Mouse (Mus musculus): ENCODE data around the gene Mfap1a. TPM values are rescaled to one million over a fixed set of nuclear protein-coding genes. Genes with fewer than 3 reads are reported as not detected.
A peak's percentile ranks its signal among the peaks of the same experiment; 100 is the strongest.
"Not testable (repeated sequence)": the region's sequence is repeated elsewhere in the genome, so short reads cannot be mapped to it uniquely, and the experiment has no call there.

Mfap1a gene
- total RNA-seq (2012; rRNA removed) = 20.6 and 27.8 TPM in 2 replicates

DNA sequence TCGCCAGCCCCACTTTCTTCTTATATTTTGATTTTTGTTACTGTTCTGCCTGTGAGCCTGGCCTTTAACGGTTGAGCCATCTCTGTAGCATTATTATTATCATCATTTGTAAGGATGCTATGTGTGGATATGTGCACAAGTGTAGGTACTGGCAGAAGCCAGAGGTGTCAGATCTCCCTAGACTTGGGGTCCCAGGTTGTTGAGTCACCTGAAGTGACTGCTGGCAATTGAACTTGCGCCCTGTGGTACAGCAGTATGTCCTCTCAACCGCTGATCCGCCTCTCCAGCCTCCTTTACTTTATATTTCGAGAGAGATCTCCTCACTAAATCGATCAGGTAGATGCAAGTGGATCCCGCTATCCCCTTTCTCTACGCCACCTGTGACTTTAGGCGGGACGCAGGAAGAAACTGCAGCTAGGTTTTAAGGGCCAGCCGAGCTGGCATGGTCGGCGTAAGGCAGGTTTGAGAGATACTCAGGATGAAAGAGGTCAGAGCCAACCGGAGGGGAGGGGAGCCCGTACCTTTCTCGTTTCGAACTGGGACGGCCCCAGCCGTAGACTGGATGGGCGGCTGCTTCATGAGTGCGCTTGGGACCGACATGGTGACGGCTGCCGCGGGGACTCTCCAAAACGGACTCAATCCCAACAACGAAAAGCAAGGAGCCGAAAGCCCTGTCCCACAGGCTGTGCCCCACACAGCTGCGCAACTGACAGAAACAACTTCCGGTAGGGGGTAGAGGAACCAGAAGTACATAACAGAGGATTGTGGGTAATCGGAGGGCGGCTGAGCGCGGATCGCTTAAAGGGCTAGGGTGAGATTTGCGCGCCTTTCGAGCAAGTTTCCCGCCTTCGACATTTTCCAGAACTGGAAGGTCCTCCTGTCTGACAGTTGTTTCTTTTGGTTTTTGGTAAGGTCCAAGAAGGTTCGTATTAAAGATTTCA lies at the start of gene Mfap1a, which contains the start of gene Wdr76:
TSS of gene Mfap1a (minus strand) at position 724 of the 941 bp plus-strand sequence.
TSS of gene Wdr76 (plus strand) at position 782 of the 941 bp plus-strand sequence.
- H3K36me3 ChIP-seq (ENCODE audit: control insufficient read depth, insufficient read depth, low read length, poor library complexity, severe bottlenecking); H3K9me3 ChIP-seq (ENCODE audit: control insufficient read depth, insufficient read depth, low read depth, low read length); in situ Hi-C loops (cut with MboI; ENCODE audit: low sequenced_read_pairs in 2 of 2, unreplicated experiment in 2 of 2); H3K4me1 ChIP-seq (ENCODE audit: control insufficient read depth in 2 of 2, insufficient read depth in 2 of 2, low read length in 2 of 2, poor library complexity in 1 of 2): not testable (repeated sequence)
- Histone ChIP-seq H3K4me3 (ENCODE audit: insufficient read depth in 1 of 2, low read depth in 1 of 2, low read length in 2 of 2, poor library complexity in 1 of 2, severe bottlenecking in 1 of 2) (peak within 1 kb of the TSS; percentile 84 to 99), H3K27ac (ENCODE audit: insufficient read depth, low read depth, low read length, poor library complexity, severe bottlenecking) (peak within 1 kb of the TSS; percentile 82), H3K9ac (ENCODE audit: insufficient read depth, low read depth, low read length, poor library complexity, severe bottlenecking) (peak within 1 kb of the TSS; percentile 96)
- peak; percentile 68; the same call in 1 of the 2 replicates for TF ChIP-seq HCFC1 (IDR thresholded peaks at IDR 0.05; ENCODE audit: borderline replicate concordance, insufficient read depth, low read length)
- DNase-seq (ENCODE audit: low read depth, low spot score) = peak; percentile 88

- in situ Hi-C loops (cut with MboI; ENCODE audit: low sequenced_read_pairs in 2 of 2, unreplicated experiment in 2 of 2) = loop anchor here in 1 of 2 experiments (25.0 kb wide), 1 partner anchor 261 kb away; the partner anchor contains the start of gene Frmd5
- TF ChIP-seq ZNF384 (IDR thresholded peaks at IDR 0.05; ENCODE audit: low read depth, low read length) (no peak), MAFK (IDR thresholded peaks at IDR 0.05; ENCODE audit: insufficient read depth, low read depth, low read length) (no peak), ZC3H11A (IDR thresholded peaks at IDR 0.05; ENCODE audit: borderline replicate concordance, low read depth, low read length) (no peak), CHD2 (IDR thresholded peaks at IDR 0.05; ENCODE audit: low read depth, low read length) (no peak), HCFC1 (IDR thresholded peaks at IDR 0.05; ENCODE audit: borderline replicate concordance, insufficient read depth, low read length) (no peak)
- Histone ChIP-seq H3K27ac (ENCODE audit: insufficient read depth, low read depth, low read length, poor library complexity, severe bottlenecking) (no peak overlapping the region), H3K9ac (ENCODE audit: insufficient read depth, low read depth, low read length, poor library complexity, severe bottlenecking) (no peak overlapping the region), H3K9me3 (ENCODE audit: control insufficient read depth, insufficient read depth, low read depth, low read length) (no peaks in the 10 kb centered on the region), H3K4me1 (ENCODE audit: control insufficient read depth in 2 of 2, insufficient read depth in 2 of 2, low read length in 2 of 2, poor library complexity in 1 of 2) (peaks cover 0 to 4% of the 10 kb centered on the region in 2 experiments; a peak in 2 of 4 replicates), H3K4me3 (ENCODE audit: insufficient read depth in 1 of 2, low read depth in 1 of 2, low read length in 2 of 2, poor library complexity in 1 of 2, severe bottlenecking in 1 of 2) (no peak overlapping the region), H3K36me3 (ENCODE audit: control insufficient read depth, insufficient read depth, low read length, poor library complexity, severe bottlenecking) (peaks cover 4% of the 10 kb centered on the region; the same call in 1 of the 2 replicates)
- DNase-seq (ENCODE audit: low read depth, low spot score) = no peak
Observed at GRCm38 (mm10) chr2:121551271-121551670, 44.8 kb upstream of the Mfap1a start.

DNA sequence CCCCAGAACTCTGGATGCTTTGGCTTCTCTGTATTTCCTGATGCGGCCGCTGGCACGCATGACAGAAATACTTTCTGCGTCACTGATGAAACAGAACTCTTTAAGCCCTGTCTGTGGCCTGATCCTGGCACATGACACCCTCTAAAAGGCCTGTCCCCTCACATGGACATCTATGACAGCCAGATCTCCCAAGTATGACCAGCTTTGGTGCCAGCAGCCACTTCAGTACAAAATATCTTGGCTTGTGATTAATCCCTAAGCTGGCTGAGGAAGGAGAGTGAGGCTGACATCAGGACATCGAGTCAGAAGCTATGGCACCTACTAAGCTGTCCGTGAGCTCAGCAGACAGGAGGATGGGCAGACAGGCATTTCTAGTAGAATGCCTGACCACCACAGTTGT lies 43.2 kb upstream of the Mfap1a start:
- no peak for DNase-seq (ENCODE audit: low read depth, low spot score)
- H3K4me1 ChIP-seq (ENCODE audit: control insufficient read depth in 2 of 2, insufficient read depth in 2 of 2, low read length in 2 of 2, poor library complexity in 1 of 2) = peaks cover 2 to 6% of the 10 kb centered on the region in 2 experiments; a peak in 2 of 4 replicates
- H3K27ac ChIP-seq (ENCODE audit: insufficient read depth, low read depth, low read length, poor library complexity, severe bottlenecking) = no peak overlapping the region
- in situ Hi-C loops (cut with MboI; ENCODE audit: low sequenced_read_pairs in 2 of 2, unreplicated experiment in 2 of 2) = loop anchor here in 1 of 2 experiments (25.0 kb wide), 1 partner anchor 263 kb away; the partner anchor contains the start of gene Frmd5
- no peak overlapping the region for H3K4me3 ChIP-seq (ENCODE audit: insufficient read depth in 1 of 2, low read depth in 1 of 2, low read length in 2 of 2, poor library complexity in 1 of 2, severe bottlenecking in 1 of 2)
- no peak overlapping the region for H3K9ac ChIP-seq (ENCODE audit: insufficient read depth, low read depth, low read length, poor library complexity, severe bottlenecking)
- H3K9me3 ChIP-seq (ENCODE audit: control insufficient read depth, insufficient read depth, low read depth, low read length) = no peaks in the 10 kb centered on the region
- peaks cover 8% of the 10 kb centered on the region; the same call in 1 of the 2 replicates for H3K36me3 ChIP-seq (ENCODE audit: control insufficient read depth, insufficient read depth, low read length, poor library complexity, severe bottlenecking)
- TF ChIP-seq ZNF384 (IDR thresholded peaks at IDR 0.05; ENCODE audit: low read depth, low read length) (no peak), HCFC1 (IDR thresholded peaks at IDR 0.05; ENCODE audit: borderline replicate concordance, insufficient read depth, low read length) (no peak)

DNA sequence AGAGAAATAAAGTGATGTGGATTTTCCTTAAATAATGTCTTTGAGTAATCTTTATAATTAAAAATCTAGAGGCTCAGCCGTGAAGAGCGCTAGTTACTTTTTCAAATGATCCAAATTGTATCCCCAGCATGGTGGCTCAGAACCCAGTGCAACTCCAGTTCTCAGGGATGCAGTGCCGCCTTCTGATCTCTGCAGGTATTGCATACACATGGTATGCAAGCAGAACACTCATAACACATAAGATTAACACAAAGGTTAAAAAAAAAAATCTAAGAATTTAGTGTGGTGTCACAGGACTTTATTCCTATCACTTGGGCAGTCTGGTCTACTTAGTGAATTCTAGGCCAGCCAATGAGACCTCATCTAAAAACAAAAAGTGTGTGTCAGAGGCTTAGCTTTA lies 38.4 kb upstream of the Mfap1a start:
- H3K9ac ChIP-seq (ENCODE audit: insufficient read depth, low read depth, low read length, poor library complexity, severe bottlenecking) = no peak overlapping the region
- in situ Hi-C loops (cut with MboI; ENCODE audit: low sequenced_read_pairs in 2 of 2, unreplicated experiment in 2 of 2) = no loop called here
- TF ChIP-seq MAFK (IDR thresholded peaks at IDR 0.05; ENCODE audit: insufficient read depth, low read depth, low read length) = no peak
- H3K4me3 ChIP-seq (ENCODE audit: insufficient read depth in 1 of 2, low read depth in 1 of 2, low read length in 2 of 2, poor library complexity in 1 of 2, severe bottlenecking in 1 of 2) = no peak overlapping the region
- H3K36me3 ChIP-seq (ENCODE audit: control insufficient read depth, insufficient read depth, low read length, poor library complexity, severe bottlenecking) = peaks cover 13% of the 10 kb centered on the region
- H3K9me3 ChIP-seq (ENCODE audit: control insufficient read depth, insufficient read depth, low read depth, low read length) = no peaks in the 10 kb centered on the region
- H3K27ac ChIP-seq (ENCODE audit: insufficient read depth, low read depth, low read length, poor library complexity, severe bottlenecking) = no peak overlapping the region
- no peak for DNase-seq (ENCODE audit: low read depth, low spot score)
- H3K4me1 ChIP-seq (ENCODE audit: control insufficient read depth in 2 of 2, insufficient read depth in 2 of 2, low read length in 2 of 2, poor library complexity in 1 of 2) = peaks cover 2 to 6% of the 10 kb centered on the region in 2 experiments; a peak in 2 of 4 replicates

Measured in ES-E14 (cell line).